Mouse (Mus musculus) brain, embryonic 14.5 days (tissue): ENCODE measurements around the gene Cfap61.

Source experiments
- CTCF ChIP-seq: fragments of 200-500 bp; IDR thresholded peaks from 2 replicates; pipeline ENCODE4 v1.5.1; 2012; ENCODE audit warnings: inconsistent platforms, mild to moderate bottlenecking, moderate library complexity, borderline replicate concordance; ENCODE audit not compliant: insufficient read depth, insufficient read length; ENCODE audit errors: extremely low read depth
- POLR2A ChIP-seq: fragments of 200-500 bp; IDR thresholded peaks from 2 replicates; pipeline ENCODE4 v1.6.1; 2012; ENCODE audit warnings: mild to moderate bottlenecking, inconsistent platforms, borderline replicate concordance; ENCODE audit not compliant: poor library complexity, insufficient read depth, insufficient read length, severe bottlenecking; ENCODE audit errors: extremely low read depth

GRCm38 (mm10) chr2:145961861-145962260 is 27.3 kb downstream of the Cfap61 start:
- TF ChIP-seq CTCF: no peak
- no peak for TF ChIP-seq POLR2A
